Mouse (Mus musculus): ENCODE data around the gene Vmn1r55.

- TF ChIP-seq POLR2A (IDR thresholded peaks at IDR 0.05; ENCODE audit: low read depth, low read length) (peak; percentile 67; the same call in 1 of the 2 replicates), CTCF (IDR thresholded peaks at IDR 0.05; ENCODE audit: extremely low read depth, insufficient read length, insufficient replicate concordance, low read depth, low read length) (no peak)
These were observed 67.5 kb downstream of the Vmn1r55 start for GRCm38 (mm10) chr7:5081939-5082338.

Data from small intestine, adult 2 months (tissue).